Mouse (Mus musculus) erythroblast, adult 5-6 weeks (primary cell): ENCODE data around the gene 1700025G04Rik. TPM values are rescaled to one million over a fixed set of nuclear protein-coding genes. Genes with fewer than 3 reads are reported as not detected.

Source experiments
- ATAC-seq: replicated peaks from 2 replicates; pipeline ENCODE4 v1.8.0; 2016; ENCODE audit warnings: moderate number of reproducible peaks, mild to moderate bottlenecking, moderate TSS enrichment, inconsistent platforms; ENCODE audit not compliant: poor library complexity, low FRiP score, severe bottlenecking
- total RNA-seq, 2 experiments: library from RNA; stranded (forward) in 1 of 2; stranded (reverse) in 1 of 2; fragments of 150-400 nt in 1 of 2; fragments of 200-764, 138-1000 nt in 1 of 2; gene quantifications; 2 replicates each; pipeline versions ENCODE4 v1.2.3 to v1.2.4; 2015 to 2017; ENCODE audit warnings: low replicate concordance in 2 of 2

1700025G04Rik gene
- total RNA-seq, 2 experiments from 2014 or later = 9.0 TPM

GRCm38 (mm10) chr1:151942972-151943654 is 146.8 kb downstream of the 1700025G04Rik start:
- ATAC-seq = no peak

- no peak for ATAC-seq
Observed at GRCm38 (mm10) chr1:151939987-151940386, 149.9 kb downstream of the 1700025G04Rik start.

DNA sequence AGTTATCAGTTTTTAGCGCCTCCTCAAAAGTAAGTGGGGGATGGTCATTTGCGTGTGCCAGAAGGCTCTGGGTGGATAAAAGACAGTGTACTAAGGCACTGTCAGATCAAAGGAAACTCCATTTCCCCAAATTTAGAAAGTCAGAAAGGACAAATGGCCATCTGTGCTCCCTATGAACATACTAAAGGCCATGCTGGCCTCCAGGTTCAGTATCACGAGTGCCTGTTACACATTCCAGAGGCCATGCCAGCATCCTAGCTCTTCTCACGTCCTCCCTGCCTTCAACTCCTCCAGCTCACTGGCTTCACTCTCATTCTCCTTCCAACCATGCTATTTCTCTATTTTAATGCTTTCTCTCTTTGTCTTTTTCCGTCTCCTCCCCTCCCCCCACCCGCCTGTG is 150.4 kb downstream of the 1700025G04Rik start:
- no peak for ATAC-seq

DNA sequence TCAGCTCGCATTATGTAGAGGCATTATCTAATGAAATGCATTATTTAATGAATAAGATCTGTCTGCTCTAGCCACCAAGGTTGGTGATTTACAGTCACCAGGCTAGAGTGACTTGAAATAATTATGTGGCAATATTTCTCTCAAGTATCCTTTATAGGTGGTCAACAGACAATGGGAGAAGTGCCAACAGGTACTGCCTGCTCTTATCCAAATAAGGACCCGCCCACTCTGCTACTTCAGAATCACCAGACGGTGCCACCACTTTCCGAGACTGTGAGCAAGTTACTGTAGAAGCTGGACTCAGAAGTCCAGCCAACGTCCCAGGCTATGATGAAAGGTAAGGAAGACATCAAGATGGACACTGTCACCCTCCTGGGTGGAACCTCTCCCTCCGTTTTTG is 156.3 kb downstream of the 1700025G04Rik start:
- no peak for ATAC-seq

DNA sequence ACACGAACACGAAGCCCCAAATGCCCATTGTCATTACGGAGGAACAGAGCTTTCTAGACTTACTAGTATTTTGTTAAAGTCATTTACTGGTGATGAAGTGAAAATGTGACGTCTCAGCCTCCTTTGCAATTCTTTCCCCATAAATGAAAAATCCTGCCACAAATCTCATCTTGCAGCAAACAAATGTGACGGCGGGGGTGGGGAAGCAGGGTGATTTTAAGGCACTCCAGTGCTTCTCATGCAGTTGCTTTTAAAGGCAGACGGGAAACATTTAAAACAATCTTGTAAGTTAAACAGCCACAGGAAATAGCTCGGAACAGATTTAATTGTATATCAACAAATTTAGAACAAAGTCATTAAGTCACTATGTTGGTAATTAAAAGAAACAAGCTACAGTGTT is 163.1 kb downstream of the 1700025G04Rik start:
- ATAC-seq = no peak

DNA sequence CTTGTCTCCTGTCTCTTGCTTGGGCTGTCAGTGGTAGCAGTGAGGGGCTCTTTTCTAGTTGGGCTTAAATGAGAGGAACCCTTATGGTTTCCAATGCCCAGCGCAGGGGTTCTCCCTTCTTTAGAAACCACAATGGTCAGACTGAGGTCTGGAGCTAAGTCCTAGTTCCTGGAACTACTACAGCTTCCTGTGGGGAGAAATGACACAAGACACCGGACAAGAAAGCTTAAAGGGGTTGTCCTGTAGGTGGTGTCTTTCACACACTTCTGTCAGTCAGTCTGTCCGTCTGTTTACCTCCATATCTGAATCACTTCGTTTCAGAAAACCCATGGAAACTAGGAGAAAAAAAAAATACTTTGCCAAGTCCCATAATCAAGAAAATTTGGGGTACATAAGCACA is 163.8 kb downstream of the 1700025G04Rik start:
- ATAC-seq = no peak

DNA sequence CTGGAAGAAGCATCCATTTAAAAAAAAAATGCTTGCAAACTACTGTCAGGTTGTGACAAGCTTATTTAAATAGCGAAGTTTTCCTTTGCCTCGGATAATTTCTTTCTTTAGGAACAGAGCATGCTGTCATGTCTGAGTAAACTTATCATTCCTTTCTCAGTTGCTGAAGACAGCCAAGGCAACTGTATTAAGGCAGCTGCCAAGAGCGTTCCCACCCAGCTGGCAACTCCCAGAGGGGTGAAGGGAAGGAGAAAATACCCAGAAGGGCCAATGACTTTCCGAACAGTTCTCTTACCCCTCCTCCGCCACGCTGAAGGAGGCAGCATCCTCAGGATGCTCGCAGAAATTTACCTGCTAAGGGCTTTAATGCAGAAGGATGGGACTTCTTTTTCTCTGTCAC is 164.2 kb downstream of the 1700025G04Rik start:
- ATAC-seq = no peak

GRCm38 (mm10) chr1:151918806-151919357 is 171.0 kb downstream of the 1700025G04Rik start:
- no peak for ATAC-seq

DNA sequence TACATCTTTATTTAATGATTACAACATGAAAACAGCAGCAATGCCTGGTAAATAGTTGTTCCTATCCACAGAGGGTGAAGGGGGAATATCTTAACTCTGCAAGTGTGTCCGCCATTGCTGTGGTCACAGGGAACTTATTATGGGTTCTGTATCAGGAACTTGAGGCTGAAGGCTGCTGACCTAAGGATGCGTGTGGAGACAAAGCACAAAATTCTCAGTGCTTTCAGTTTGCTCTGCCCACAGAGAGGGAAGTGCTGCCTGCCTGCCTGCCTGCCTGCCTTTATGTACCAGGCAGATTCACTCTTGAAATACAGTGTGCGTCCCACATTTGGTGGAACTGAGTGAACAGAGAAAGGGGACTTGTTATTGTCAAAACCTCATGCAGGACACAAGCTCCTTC is 172.2 kb downstream of the 1700025G04Rik start:
- no peak for ATAC-seq

- no peak for ATAC-seq
Observed at GRCm38 (mm10) chr1:151914494-151914893, 175.4 kb downstream of the 1700025G04Rik start.

DNA sequence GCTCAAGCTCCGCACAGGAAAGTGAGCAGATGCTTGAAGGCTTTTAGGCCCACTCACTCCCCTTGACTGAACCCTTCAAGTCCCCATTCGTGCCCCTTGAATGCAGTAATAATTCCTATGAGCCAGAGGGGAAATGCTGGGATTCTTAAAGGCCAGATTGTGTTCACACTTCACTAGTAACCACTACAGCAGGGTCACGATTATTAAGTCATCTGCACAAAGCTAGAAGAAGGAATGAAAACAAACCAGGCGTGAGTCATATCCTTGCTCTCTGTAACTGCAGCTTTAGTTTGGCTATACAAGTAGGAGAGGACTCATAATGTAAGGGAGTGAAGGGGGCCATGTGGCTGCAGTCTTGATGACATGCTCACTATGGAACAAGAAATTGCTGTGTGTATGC is 182.9 kb downstream of the 1700025G04Rik start:
- ATAC-seq = no peak

GRCm38 (mm10) chr1:151900706-151901360 is 189.1 kb downstream of the 1700025G04Rik start:
- no peak for ATAC-seq

GRCm38 (mm10) chr1:151899964-151900363 is 190.0 kb downstream of the 1700025G04Rik start:
- no peak for ATAC-seq

GRCm38 (mm10) chr1:151895406-151895805 is 194.5 kb downstream of the 1700025G04Rik start:
- ATAC-seq = no peak

- no peak for ATAC-seq
Observed at GRCm38 (mm10) chr1:151893976-151894375, 195.9 kb downstream of the 1700025G04Rik start.

DNA sequence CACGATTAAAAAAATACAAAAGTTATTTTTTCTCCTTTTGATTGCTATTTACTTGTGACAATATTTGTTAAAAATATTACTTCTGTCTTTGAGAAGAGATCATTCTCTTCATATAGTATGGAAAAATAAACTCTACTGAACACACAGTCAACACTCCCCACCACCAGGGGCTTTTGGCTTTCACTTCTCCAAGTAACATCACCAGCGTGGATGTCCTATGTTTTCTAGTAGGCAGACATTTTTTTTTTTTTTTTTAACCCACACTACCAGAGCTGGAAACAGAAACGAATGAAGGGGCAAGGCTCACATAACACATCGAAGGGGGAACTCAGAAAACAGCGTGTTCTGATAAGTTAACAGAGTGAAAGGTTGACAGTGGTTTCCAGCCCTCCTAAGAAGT is 197.9 kb downstream of the 1700025G04Rik start:
- no peak for ATAC-seq

DNA sequence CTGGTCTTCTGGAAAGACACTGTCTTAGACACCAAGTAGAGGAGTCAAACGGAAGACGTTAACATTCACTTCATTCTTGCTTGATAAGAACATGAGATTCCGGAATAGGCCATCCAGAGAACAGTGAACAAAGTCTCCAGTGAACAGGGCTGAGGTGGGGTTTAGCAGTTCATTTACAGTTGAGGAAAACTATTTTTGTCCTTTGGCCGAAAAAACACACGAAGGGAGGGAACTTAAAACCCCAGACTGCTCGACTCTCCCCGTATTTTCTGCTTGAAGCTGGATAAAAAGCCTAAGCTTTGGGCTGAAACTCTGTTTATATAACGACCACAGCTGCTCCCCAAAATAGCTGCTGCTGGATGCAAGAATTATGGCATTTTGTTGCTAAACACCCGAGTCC is 198.7 kb downstream of the 1700025G04Rik start:
- no peak for ATAC-seq

GRCm38 (mm10) chr1:151890041-151890621 is 199.8 kb downstream of the 1700025G04Rik start:
- no peak for ATAC-seq

- ATAC-seq = no peak
Observed at GRCm38 (mm10) chr1:151887631-151888030, 202.3 kb downstream of the 1700025G04Rik start.

DNA sequence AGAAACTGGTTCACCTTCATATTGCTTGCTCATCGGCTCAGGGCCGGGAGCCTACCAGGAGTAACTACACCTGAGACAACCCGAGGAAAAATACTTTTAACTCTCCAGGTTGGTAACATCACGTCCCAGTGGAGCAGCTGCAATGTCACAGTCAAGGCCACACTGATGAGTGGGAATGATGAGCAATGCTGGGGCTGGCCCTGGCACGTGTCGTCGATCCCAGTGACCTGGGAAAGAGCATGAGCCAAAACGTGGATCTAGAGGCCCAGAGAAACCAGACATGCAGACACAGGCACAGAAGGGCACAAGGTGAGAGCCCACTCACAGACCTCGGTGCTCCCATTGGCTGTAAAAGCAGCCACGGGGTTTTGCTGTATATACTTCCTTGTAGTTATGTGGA is 202.8 kb downstream of the 1700025G04Rik start:
- no peak for ATAC-seq

- no peak for ATAC-seq
Observed at GRCm38 (mm10) chr1:151886171-151886570, 203.8 kb downstream of the 1700025G04Rik start.
